Mouse (Mus musculus): ENCODE data around the gene Tmem270. TPM values are rescaled to one million over a fixed set of nuclear protein-coding genes. Genes with fewer than 3 reads are reported as not detected.

Tmem270 gene
- total RNA-seq, 2 experiments from 2014 or later, result not detected

DNA sequence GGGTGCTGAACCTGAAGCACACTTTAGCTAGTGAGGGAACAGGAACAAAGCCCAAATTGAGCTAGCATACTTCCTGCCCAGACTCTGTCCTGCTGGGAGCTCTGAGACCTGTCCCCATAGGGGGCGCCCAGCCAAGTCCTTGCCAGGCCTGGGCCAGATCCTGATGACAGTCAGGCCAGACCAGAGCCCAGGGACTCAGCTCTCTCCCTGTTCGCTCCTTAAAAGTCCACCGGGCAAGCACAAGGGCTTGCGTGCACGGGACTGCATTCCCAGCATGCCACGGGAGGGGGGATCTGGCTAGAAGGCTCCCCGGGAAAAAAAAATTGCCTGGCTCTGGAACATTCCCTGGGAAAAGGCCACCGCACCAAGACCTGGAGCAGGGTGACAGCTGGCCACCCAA, 41.4 kb downstream of the Tmem270 start:
- DNase-seq (ENCODE audit: low spot score in 2 of 2), result no peak
- Histone ChIP-seq H3K27ac (no peak overlapping the region), H3K4me3 (no peak overlapping the region)
- TF ChIP-seq CTCF (conservative IDR thresholded peaks at IDR 0.05), result peak; percentile 58

DNA sequence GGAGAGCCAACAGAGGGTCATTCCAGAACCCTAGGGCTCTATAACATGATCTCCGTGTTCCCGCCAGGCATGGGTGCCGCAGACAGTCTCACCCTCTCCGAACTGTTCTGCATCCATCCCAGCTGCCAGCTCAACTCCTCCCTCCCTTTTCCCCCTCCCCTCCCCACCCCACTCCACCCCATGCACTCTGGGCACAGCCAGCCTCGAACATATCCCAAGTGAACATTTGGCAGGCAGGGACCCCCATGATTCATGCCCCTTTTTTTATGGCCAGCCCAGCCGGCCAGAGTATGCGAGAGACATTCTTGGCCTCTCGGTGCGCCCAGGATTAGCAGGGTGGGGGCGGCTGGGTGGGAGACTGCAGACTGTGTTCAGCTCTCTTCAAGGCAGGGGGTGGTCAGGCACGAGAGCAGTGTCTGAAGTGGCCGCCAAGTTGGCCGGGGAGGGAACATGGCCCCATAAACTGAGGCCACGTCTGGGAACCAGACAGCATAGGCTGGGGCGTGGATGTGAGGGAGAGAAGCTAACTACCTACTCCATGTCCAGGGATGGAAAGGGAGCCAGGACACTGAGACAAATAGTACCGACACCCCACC, 44.5 kb downstream of the Tmem270 start:
- no peak overlapping the region for H3K4me3 ChIP-seq
- no peak for TF ChIP-seq CTCF (conservative IDR thresholded peaks at IDR 0.05)
- no peak overlapping the region for H3K27ac ChIP-seq
- DNase-seq (ENCODE audit: low spot score in 2 of 2), result no peak

DNA sequence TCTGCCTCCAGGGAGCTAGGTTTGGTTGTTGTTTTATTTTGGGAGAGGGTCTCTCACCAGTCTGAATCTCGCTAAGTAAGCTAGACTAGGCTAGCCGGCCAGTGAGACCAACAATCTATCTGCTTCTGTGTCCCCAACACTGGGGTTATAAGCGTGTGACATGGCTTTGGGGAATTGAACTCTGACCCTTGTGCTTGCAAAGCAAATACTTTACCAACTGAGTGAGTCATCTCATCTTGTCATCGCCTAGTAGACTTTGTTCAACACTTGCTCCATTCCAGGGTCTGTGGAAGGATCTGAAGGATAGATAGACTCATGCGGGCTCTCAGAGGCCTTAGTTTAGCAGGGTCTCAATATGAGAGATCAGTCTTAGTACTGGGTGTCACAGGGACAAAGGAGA, 47.3 kb downstream of the Tmem270 start:
- DNase-seq (ENCODE audit: low spot score in 2 of 2), result no peak
- TF ChIP-seq CTCF (conservative IDR thresholded peaks at IDR 0.05), result no peak
- Histone ChIP-seq H3K4me3 (no peak overlapping the region), H3K27ac (no peak overlapping the region)

DNA sequence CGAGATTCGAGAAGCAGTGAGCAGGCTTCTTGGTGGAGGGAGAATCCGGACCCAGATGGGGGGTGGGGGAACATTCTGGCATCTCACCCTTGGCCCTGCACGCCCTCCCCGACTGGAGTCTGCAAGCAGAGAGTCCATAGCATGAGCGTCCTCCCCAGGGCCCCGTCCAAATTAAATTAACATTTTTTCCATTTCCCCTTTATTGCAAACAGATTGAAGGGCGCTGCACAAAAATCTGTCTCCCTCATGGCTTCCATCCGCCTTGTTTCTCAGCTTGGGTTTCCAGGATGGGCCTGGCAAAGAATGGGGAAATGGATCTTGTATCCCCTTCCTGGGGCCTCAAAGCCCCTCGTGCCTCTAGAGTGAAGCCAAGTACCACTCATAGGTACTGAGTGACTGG, 48.2 kb downstream of the Tmem270 start:
- TF ChIP-seq CTCF (conservative IDR thresholded peaks at IDR 0.05), result no peak
- DNase-seq (ENCODE audit: low spot score in 2 of 2), result no peak
- Histone ChIP-seq H3K27ac (no peak overlapping the region), H3K4me3 (no peak overlapping the region)

DNA sequence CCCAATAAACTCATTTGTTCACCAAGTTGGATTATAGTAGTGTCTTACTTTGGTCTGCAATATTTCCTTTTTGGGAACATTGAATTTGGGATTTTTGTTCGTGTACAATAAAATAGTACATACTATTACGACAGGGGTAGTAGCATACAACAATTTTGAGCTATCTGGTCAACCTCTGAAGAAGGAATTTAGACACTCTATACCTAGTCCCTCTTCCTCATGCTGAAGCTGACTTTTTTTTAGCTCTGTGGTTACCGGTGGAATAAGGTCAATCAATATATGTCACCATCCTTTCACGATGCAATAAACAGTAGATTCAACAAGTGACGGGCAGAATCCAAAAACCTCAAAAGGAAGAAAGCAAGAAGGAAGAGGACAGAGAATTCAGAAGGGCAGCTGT, 53.7 kb downstream of the Tmem270 start:
- no peak for TF ChIP-seq CTCF (conservative IDR thresholded peaks at IDR 0.05)
- H3K27ac ChIP-seq, result no peak overlapping the region
- no peak for DNase-seq (ENCODE audit: low spot score in 2 of 2)
- no peak overlapping the region for H3K4me3 ChIP-seq

Other genes starting within 250 kb of the Tmem270 start
- gene Limk1, start 218.1 kb downstream of the Tmem270 start, total RNA-seq (2021), result 10 to 100 TPM; 39.9 to 40.5 TPM
- 10 to 100 TPM in 1 of 2 experiments, 1 to 10 TPM in 1; 9.0 to 12.0 TPM for gene Eln, start 159.4 kb downstream of the Tmem270 start, total RNA-seq (2021)
- not detected for gene Cldn13, start 8.8 kb upstream of the Tmem270 start, total RNA-seq (2021)
- 10 to 100 TPM in 1 of 2 experiments, 1 to 10 TPM in 1; 8.2 to 10.8 TPM for gene Mettl27, start 25.6 kb upstream of the Tmem270 start, total RNA-seq (2021)
- gene Cldn4, start 40.2 kb upstream of the Tmem270 start, total RNA-seq (2021), result not detected
- under 1 TPM in 1 of 2 experiments, not detected in 1; 0.37 TPM for gene Cldn3, start 79.5 kb upstream of the Tmem270 start, total RNA-seq (2021)
- 10 to 100 TPM; 30.0 to 32.7 TPM for gene Abhd11, start 102.4 kb upstream of the Tmem270 start, total RNA-seq (2021)
- 10 to 100 TPM; 92.3 to 97.6 TPM for gene Stx1a, start 116.7 kb upstream of the Tmem270 start, total RNA-seq (2021)
- gene Dnajc30, start 157.5 kb upstream of the Tmem270 start, total RNA-seq (2021), result 10 to 100 TPM; 39.1 to 43.1 TPM
- gene Bud23, start 158.2 kb upstream of the Tmem270 start, total RNA-seq (2021), result 10 to 100 TPM; 49.9 to 53.4 TPM
- gene Vps37d, start 171.5 kb upstream of the Tmem270 start, total RNA-seq (2021), result 10 to 100 TPM; 29.4 to 30.3 TPM
- 1 to 10 TPM; 6.2 to 6.7 TPM for gene Mlxipl, start 183.2 kb upstream of the Tmem270 start, total RNA-seq (2021)
- gene Tbl2, start 242.9 kb upstream of the Tmem270 start, total RNA-seq (2021), result 10 to 100 TPM; 29.8 to 32.0 TPM

All from layer of hippocampus, adult 2 months (tissue).